Mouse (Mus musculus): Measurements from ENCODE around the gene Nfkb1. TPM values are rescaled to one million over a fixed set of nuclear protein-coding genes. Genes with fewer than 3 reads are reported as not detected.

Gene Nfkb1
- polyA plus RNA-seq (2014; fragmentation: Nextera tagmentation; extraction: Ambion mirVana): 25.4 and 26.0 TPM in 2 replicates

GRCm38 (mm10) chr3:135691191-135692131, at the start of gene Nfkb1:
Gene Nfkb1, minus strand, starts transcription at chr3:135691547.
- peak within 1 kb of the TSS; percentile 94 for H3K27ac ChIP-seq (replicated peaks; ENCODE audit: low read depth, low read length)
- H3K27me3 ChIP-seq (replicated peaks; ENCODE audit: control insufficient read depth, insufficient read depth, low read length): no peaks in the 10 kb centered on the region
- peak; percentile 80 for DNase-seq (ENCODE audit: low spot score)
- H3K9ac ChIP-seq (ENCODE audit: low read depth, low read length): peak within 1 kb of the TSS; percentile 99
- peaks cover 33% of the 10 kb centered on the region for H3K4me1 ChIP-seq (ENCODE audit: control insufficient read depth, insufficient read depth, low read length)
- 2% methylated on average over 20 of the region's 102 CpGs for WGBS
- ATAC-seq (ENCODE audit: low read depth): peak; percentile 88
- no peaks in the 10 kb centered on the region for H3K36me3 ChIP-seq (ENCODE audit: control insufficient read depth, insufficient read depth, low read length)
- H3K4me2 ChIP-seq (ENCODE audit: low read depth, low read length): peak within 1 kb of the TSS; percentile 77
- H3K9me3 ChIP-seq (ENCODE audit: control insufficient read depth, low read length): no peaks in the 10 kb centered on the region
- peak within 1 kb of the TSS; percentile 83 for H3K4me3 ChIP-seq (ENCODE audit: low read depth, low read length)

- Histone ChIP-seq H3K9me3 (ENCODE audit: control insufficient read depth, low read length) (no peaks in the 10 kb centered on the region), H3K9ac (ENCODE audit: low read depth, low read length) (no peak overlapping the region), H3K36me3 (ENCODE audit: control insufficient read depth, insufficient read depth, low read length) (no peaks in the 10 kb centered on the region), H3K4me2 (ENCODE audit: low read depth, low read length) (no peak overlapping the region), H3K27ac (replicated peaks; ENCODE audit: low read depth, low read length) (no peak overlapping the region), H3K4me1 (ENCODE audit: control insufficient read depth, insufficient read depth, low read length) (no peaks in the 10 kb centered on the region), H3K27me3 (replicated peaks; ENCODE audit: control insufficient read depth, insufficient read depth, low read length) (no peaks in the 10 kb centered on the region), H3K4me3 (ENCODE audit: low read depth, low read length) (no peak overlapping the region)
- 72% methylated on average over 8 of the region's 8 CpGs for WGBS
- DNase-seq (ENCODE audit: low spot score): no peak
- no peak for ATAC-seq (ENCODE audit: low read depth)
These were observed 49.4 kb upstream of the Nfkb1 start for GRCm38 (mm10) chr3:135740711-135741110.

- Histone ChIP-seq H3K4me2 (ENCODE audit: low read depth, low read length) (no peak overlapping the region), H3K36me3 (ENCODE audit: control insufficient read depth, insufficient read depth, low read length) (no peaks in the 10 kb centered on the region), H3K4me3 (ENCODE audit: low read depth, low read length) (no peak overlapping the region), H3K27ac (replicated peaks; ENCODE audit: low read depth, low read length) (no peak overlapping the region), H3K9ac (ENCODE audit: low read depth, low read length) (no peak overlapping the region), H3K9me3 (ENCODE audit: control insufficient read depth, low read length) (no peaks in the 10 kb centered on the region), H3K4me1 (ENCODE audit: control insufficient read depth, insufficient read depth, low read length) (no peaks in the 10 kb centered on the region), H3K27me3 (replicated peaks; ENCODE audit: control insufficient read depth, insufficient read depth, low read length) (no peaks in the 10 kb centered on the region)
- DNase-seq (ENCODE audit: low spot score) (no peak), ATAC-seq (ENCODE audit: low read depth) (no peak)
- WGBS: 67% methylated on average over 1 of the region's 1 CpGs
These were observed 43.4 kb upstream of the Nfkb1 start for GRCm38 (mm10) chr3:135734736-135735135.

- no peaks in the 10 kb centered on the region for H3K36me3 ChIP-seq (ENCODE audit: control insufficient read depth, insufficient read depth, low read length)
- no peak for ATAC-seq (ENCODE audit: low read depth)
- WGBS: 85% methylated on average over 10 of the region's 10 CpGs
- H3K27ac ChIP-seq (replicated peaks; ENCODE audit: low read depth, low read length): no peak overlapping the region
- no peak overlapping the region for H3K9ac ChIP-seq (ENCODE audit: low read depth, low read length)
- H3K9me3 ChIP-seq (ENCODE audit: control insufficient read depth, low read length): no peaks in the 10 kb centered on the region
- no peaks in the 10 kb centered on the region for H3K4me1 ChIP-seq (ENCODE audit: control insufficient read depth, insufficient read depth, low read length)
- no peak overlapping the region for H3K4me2 ChIP-seq (ENCODE audit: low read depth, low read length)
- no peaks in the 10 kb centered on the region for H3K27me3 ChIP-seq (replicated peaks; ENCODE audit: control insufficient read depth, insufficient read depth, low read length)
- H3K4me3 ChIP-seq (ENCODE audit: low read depth, low read length): no peak overlapping the region
- no peak for DNase-seq (ENCODE audit: low spot score)
These were observed 41.5 kb upstream of the Nfkb1 start for GRCm38 (mm10) chr3:135732747-135733445.

GRCm38 (mm10) chr3:135731292-135732047, 40.1 kb upstream of the Nfkb1 start:
- ATAC-seq (ENCODE audit: low read depth) (peak; percentile 90), DNase-seq (ENCODE audit: low spot score) (peak; percentile 98)
- H3K27ac ChIP-seq (replicated peaks; ENCODE audit: low read depth, low read length): no peak overlapping the region
- 24% methylated on average over 17 of the region's 17 CpGs for WGBS
- no peaks in the 10 kb centered on the region for H3K9me3 ChIP-seq (ENCODE audit: control insufficient read depth, low read length)
- no peak overlapping the region for H3K9ac ChIP-seq (ENCODE audit: low read depth, low read length)
- no peaks in the 10 kb centered on the region for H3K27me3 ChIP-seq (replicated peaks; ENCODE audit: control insufficient read depth, insufficient read depth, low read length)
- no peak overlapping the region for H3K4me3 ChIP-seq (ENCODE audit: low read depth, low read length)
- H3K4me2 ChIP-seq (ENCODE audit: low read depth, low read length): peak overlapping the region; percentile 16; the same call in 1 of the 2 replicates
- no peaks in the 10 kb centered on the region for H3K4me1 ChIP-seq (ENCODE audit: control insufficient read depth, insufficient read depth, low read length)
- no peaks in the 10 kb centered on the region for H3K36me3 ChIP-seq (ENCODE audit: control insufficient read depth, insufficient read depth, low read length)

- Histone ChIP-seq H3K4me3 (ENCODE audit: low read depth, low read length) (no peak overlapping the region), H3K4me1 (ENCODE audit: control insufficient read depth, insufficient read depth, low read length) (no peaks in the 10 kb centered on the region), H3K9ac (ENCODE audit: low read depth, low read length) (no peak overlapping the region), H3K27me3 (replicated peaks; ENCODE audit: control insufficient read depth, insufficient read depth, low read length) (no peaks in the 10 kb centered on the region), H3K9me3 (ENCODE audit: control insufficient read depth, low read length) (no peaks in the 10 kb centered on the region), H3K4me2 (ENCODE audit: low read depth, low read length) (no peak overlapping the region), H3K27ac (replicated peaks; ENCODE audit: low read depth, low read length) (no peak overlapping the region), H3K36me3 (ENCODE audit: control insufficient read depth, insufficient read depth, low read length) (no peaks in the 10 kb centered on the region)
- ATAC-seq (ENCODE audit: low read depth) (peak; percentile 58), DNase-seq (ENCODE audit: low spot score) (no peak)
- 53% methylated on average over 9 of the region's 9 CpGs for WGBS
These were observed 39.4 kb upstream of the Nfkb1 start for GRCm38 (mm10) chr3:135730790-135731189.

- H3K4me3 ChIP-seq (ENCODE audit: low read depth, low read length): no peak overlapping the region
- H3K36me3 ChIP-seq (ENCODE audit: control insufficient read depth, insufficient read depth, low read length): no peaks in the 10 kb centered on the region
- DNase-seq (ENCODE audit: low spot score): no peak
- 59% methylated on average over 5 of the region's 5 CpGs for WGBS
- no peaks in the 10 kb centered on the region for H3K27me3 ChIP-seq (replicated peaks; ENCODE audit: control insufficient read depth, insufficient read depth, low read length)
- H3K9ac ChIP-seq (ENCODE audit: low read depth, low read length): no peak overlapping the region
- H3K4me2 ChIP-seq (ENCODE audit: low read depth, low read length): no peak overlapping the region
- no peak for ATAC-seq (ENCODE audit: low read depth)
- H3K4me1 ChIP-seq (ENCODE audit: control insufficient read depth, insufficient read depth, low read length): no peaks in the 10 kb centered on the region
- no peaks in the 10 kb centered on the region for H3K9me3 ChIP-seq (ENCODE audit: control insufficient read depth, low read length)
- H3K27ac ChIP-seq (replicated peaks; ENCODE audit: low read depth, low read length): no peak overlapping the region
These were observed 38.2 kb upstream of the Nfkb1 start for GRCm38 (mm10) chr3:135729575-135729974.

- ATAC-seq (ENCODE audit: low read depth) (no peak), DNase-seq (ENCODE audit: low spot score) (no peak)
- Histone ChIP-seq H3K4me2 (ENCODE audit: low read depth, low read length) (no peak overlapping the region), H3K4me3 (ENCODE audit: low read depth, low read length) (no peak overlapping the region), H3K9ac (ENCODE audit: low read depth, low read length) (no peak overlapping the region), H3K9me3 (ENCODE audit: control insufficient read depth, low read length) (no peaks in the 10 kb centered on the region), H3K36me3 (ENCODE audit: control insufficient read depth, insufficient read depth, low read length) (no peaks in the 10 kb centered on the region), H3K27me3 (replicated peaks; ENCODE audit: control insufficient read depth, insufficient read depth, low read length) (no peaks in the 10 kb centered on the region), H3K4me1 (ENCODE audit: control insufficient read depth, insufficient read depth, low read length) (no peaks in the 10 kb centered on the region), H3K27ac (replicated peaks; ENCODE audit: low read depth, low read length) (no peak overlapping the region)
- WGBS: 73% methylated on average over 6 of the region's 6 CpGs
These were observed 37.6 kb upstream of the Nfkb1 start for GRCm38 (mm10) chr3:135728900-135729299.
